24 mouse cellular contexts compared by ENCODE assay signal in genomic region chr2:142267836-142268235, GRCm38 (mm10).
A peak's percentile ranks its signal among the peaks of the same experiment; 100 is the strongest.
DNase-seq lines count a peak whose midpoint lies in the region; ATAC-seq and TF ChIP-seq lines count a peak whose summit lies in the region.
"Had no signal": no experiment of that assay in that cellular context is flagged by ENCODE, and none has a peak within 500 bp of the region (broad histone marks: within the 10 kb centered on the region; RNA-seq: fewer than 3 reads in every experiment).

No protein-coding gene starts in this region.

- H3K27me3 ChIP-seq in forebrain, embryonic 16.5 days (replicated peaks; ENCODE audit: control insufficient read depth, insufficient read depth, low read length): no peaks in the 10 kb centered on the region
- no peaks in the 10 kb centered on the region for H3K27me3 ChIP-seq in forebrain, embryonic 10.5 days (ENCODE audit: poor library complexity, severe bottlenecking)
- H3K27me3 ChIP-seq in lung, embryonic 14.5 days (ENCODE audit: insufficient read depth, low read length): no peaks in the 10 kb centered on the region
- no peaks in the 10 kb centered on the region for H3K27me3 ChIP-seq in midbrain, embryonic 16.5 days (ENCODE audit: control insufficient read depth, insufficient read depth, low read depth, low read length)
- H3K27me3 ChIP-seq: CH12.LX; embryonic facial prominence, embryonic 13.5 days; forebrain, embryonic 12.5 days; intestine, embryonic 15.5 days; Patski had no signal

- H3K36me3 ChIP-seq in forebrain, embryonic 16.5 days (ENCODE audit: control insufficient read depth, insufficient read depth): no peaks in the 10 kb centered on the region
- no peaks in the 10 kb centered on the region for H3K36me3 ChIP-seq in forebrain, embryonic 10.5 days (replicated peaks)
- no peaks in the 10 kb centered on the region for H3K36me3 ChIP-seq in lung, embryonic 14.5 days (ENCODE audit: insufficient read depth)
- H3K36me3 ChIP-seq in midbrain, embryonic 16.5 days (ENCODE audit: control insufficient read depth, insufficient read depth, low read length): no peaks in the 10 kb centered on the region
- H3K36me3 ChIP-seq: embryonic facial prominence, embryonic 13.5 days; forebrain, embryonic 12.5 days; heart, embryonic 10.5 days; hindbrain, embryonic 10.5 days; intestine, embryonic 15.5 days had no signal

- H3K9ac ChIP-seq in forebrain, embryonic 16.5 days (replicated peaks; ENCODE audit: low read depth, low read length): no peak overlapping the region
- no peak overlapping the region for H3K9ac ChIP-seq in lung, embryonic 14.5 days
- no peak overlapping the region for H3K9ac ChIP-seq in midbrain, embryonic 16.5 days (ENCODE audit: low read depth, low read length)
- H3K9ac ChIP-seq: embryonic facial prominence, embryonic 13.5 days; forebrain, embryonic 12.5 days; hindbrain, embryonic 14.5 days; intestine, embryonic 15.5 days had no signal

- H3K4me3 ChIP-seq in forebrain, embryonic 16.5 days (replicated peaks; ENCODE audit: low read length): no peak overlapping the region
- no peak overlapping the region for H3K4me3 ChIP-seq in forebrain, embryonic 10.5 days
- H3K4me3 ChIP-seq in lung, embryonic 14.5 days (ENCODE audit: low read depth, low read length): no peak overlapping the region
- no peak overlapping the region for H3K4me3 ChIP-seq in midbrain, embryonic 16.5 days (ENCODE audit: low read depth, low read length)
- H3K4me3 ChIP-seq: embryonic facial prominence, embryonic 13.5 days; forebrain, embryonic 12.5 days; heart, embryonic 10.5 days; hindbrain, embryonic 10.5 days; intestine, embryonic 15.5 days had no signal

- no peak for DNase-seq in forebrain, embryonic 10.5 days (ENCODE audit: extremely low spot score, low spot score)
- peak; percentile 49 for DNase-seq in lung, embryonic 14.5 days
- no peak for DNase-seq in lung, postnatal 36 days
- DNase-seq in adipocyte (ENCODE audit: low spot score): peak; percentile 6
- DNase-seq in fat pad, adult 2 months (ENCODE audit: extremely low read depth, low read depth, low spot score): peak; percentile 2
- DNase-seq: adrenal gland, adult 8-10 months; adrenal gland, postnatal 36 days; cerebellum, adult 11-12 months; cerebellum, adult 9-10 months; cerebellum, postnatal 25 days; gastrocnemius, postnatal 36 days; heart, adult 18-20 months; heart, postnatal 14 days had no signal

- TF ChIP-seq CTCF in lung, embryonic 14.5 days (IDR thresholded peaks at IDR 0.05; ENCODE audit: low read depth): no peak

- peaks cover 3% of the 10 kb centered on the region; the same call in 1 of the 2 replicates for H3K4me1 ChIP-seq in forebrain, embryonic 16.5 days (replicated peaks; ENCODE audit: control insufficient read depth, insufficient read depth, low read length)
- H3K4me1 ChIP-seq in forebrain, embryonic 10.5 days: no peaks in the 10 kb centered on the region
- no peaks in the 10 kb centered on the region for H3K4me1 ChIP-seq in lung, embryonic 14.5 days (ENCODE audit: insufficient read depth)
- no peaks in the 10 kb centered on the region for H3K4me1 ChIP-seq in midbrain, embryonic 16.5 days (ENCODE audit: control insufficient read depth, insufficient read depth, low read length)
- H3K4me1 ChIP-seq: embryonic facial prominence, embryonic 13.5 days; forebrain, embryonic 12.5 days; heart, embryonic 10.5 days; hindbrain, embryonic 10.5 days; intestine, embryonic 15.5 days had no signal

- WGBS in forebrain, embryonic 16.5 days: 61% methylated on average over 2 of the region's 2 CpGs
- 95% methylated on average over 2 of the region's 2 CpGs for WGBS in forebrain, embryonic 10.5 days
- 59% methylated on average over 2 of the region's 2 CpGs for WGBS in lung, embryonic 14.5 days
- 85% methylated on average over 2 of the region's 2 CpGs for WGBS in midbrain, embryonic 16.5 days

- no peaks in the 10 kb centered on the region for H3K9me3 ChIP-seq in forebrain, embryonic 16.5 days (ENCODE audit: control insufficient read depth, low read length)
- no peaks in the 10 kb centered on the region for H3K9me3 ChIP-seq in forebrain, embryonic 10.5 days
- H3K9me3 ChIP-seq in lung, embryonic 14.5 days (ENCODE audit: low read depth, low read length): no peaks in the 10 kb centered on the region
- H3K9me3 ChIP-seq in midbrain, embryonic 16.5 days (replicated peaks; ENCODE audit: control insufficient read depth, low read length, poor library complexity, severe bottlenecking): no peaks in the 10 kb centered on the region
- H3K9me3 ChIP-seq: embryonic facial prominence, embryonic 13.5 days; forebrain, embryonic 12.5 days; heart, embryonic 10.5 days; hindbrain, embryonic 10.5 days; intestine, embryonic 15.5 days had no signal

- ATAC-seq in forebrain, embryonic 16.5 days: 0 out of 2 replicates have a peak, but pooled peaks have one; percentile 31
- ATAC-seq in lung, embryonic 14.5 days (ENCODE audit: insufficient read depth): no peak
- ATAC-seq in midbrain, embryonic 16.5 days: no peak
- ATAC-seq: activated CD4-positive, CD25-positive, alpha-beta regulatory T cell, adult 4 months; intestine, embryonic 15.5 days; Patski had no signal

- no peak overlapping the region for H3K27ac ChIP-seq in forebrain, embryonic 16.5 days (ENCODE audit: low read length)
- no peak overlapping the region for H3K27ac ChIP-seq in forebrain, embryonic 10.5 days
- no peak overlapping the region for H3K27ac ChIP-seq in lung, embryonic 14.5 days (ENCODE audit: low read depth)
- H3K27ac ChIP-seq in midbrain, embryonic 16.5 days (ENCODE audit: low read length): no peak overlapping the region
- H3K27ac ChIP-seq: embryonic facial prominence, embryonic 13.5 days; forebrain, embryonic 12.5 days; heart, embryonic 10.5 days; hindbrain, embryonic 10.5 days; hindbrain, embryonic 14.5 days; intestine, embryonic 15.5 days had no signal

- no peak overlapping the region for H3K4me2 ChIP-seq in forebrain, embryonic 16.5 days (ENCODE audit: low read length)
- no peak overlapping the region for H3K4me2 ChIP-seq in lung, embryonic 14.5 days
- no peak overlapping the region for H3K4me2 ChIP-seq in midbrain, embryonic 16.5 days (ENCODE audit: low read length)
- H3K4me2 ChIP-seq: embryonic facial prominence, embryonic 13.5 days; forebrain, embryonic 12.5 days; hindbrain, embryonic 14.5 days; intestine, embryonic 15.5 days had no signal

Comparison
In these comparisons a context has a peak if more than half of its experiments do, and no peak if none do; other contexts are left out.
1. DNase-seq: peak in lung, embryonic 14.5 days (single experiment), adipocyte (single experiment) and fat pad, adult 2 months (single experiment); none in forebrain, embryonic 10.5 days (single experiment) and lung, postnatal 36 days (single experiment).